15 mouse cellular contexts compared by ENCODE assay signal in the genomic region with DNA sequence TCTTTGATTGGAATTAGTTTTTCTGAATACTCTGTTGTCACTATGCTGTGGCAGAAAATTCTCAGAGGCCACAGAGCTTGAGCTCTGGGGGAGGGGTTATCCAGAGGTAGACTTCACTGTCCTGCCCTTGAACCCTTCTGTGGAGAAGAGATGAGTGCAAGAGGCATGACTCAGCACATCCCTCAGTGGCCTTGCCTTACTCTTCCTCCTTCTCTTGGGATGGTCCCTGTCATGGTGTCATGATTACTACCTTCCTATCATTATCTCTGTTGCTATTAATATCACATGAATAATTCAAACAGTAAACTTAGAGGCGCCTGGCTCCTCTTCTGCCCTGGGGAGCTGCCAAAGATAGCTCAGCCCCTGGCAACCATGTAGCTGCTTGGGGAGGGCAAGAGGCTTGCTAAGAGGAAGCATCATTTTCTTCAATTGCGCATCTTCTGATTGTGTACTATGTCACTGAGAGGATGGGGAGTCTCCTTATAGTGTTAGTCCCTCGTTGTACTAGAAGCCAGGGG.
A peak's percentile ranks its signal among the peaks of the same experiment; 100 is the strongest.
DNase-seq lines count a peak whose midpoint lies in the region; ATAC-seq and TF ChIP-seq lines count a peak whose summit lies in the region.
"Had no signal": no experiment of that assay in that cellular context is flagged by ENCODE, and none has a peak within 500 bp of the region (broad histone marks: within the 10 kb centered on the region; RNA-seq: fewer than 3 reads in every experiment).

No protein-coding gene starts in this region.

- H3K27ac ChIP-seq in forebrain, postnatal 0 days (ENCODE audit: low read depth, low read length): no peak overlapping the region
- no peak overlapping the region for H3K27ac ChIP-seq in forebrain, embryonic 11.5 days (ENCODE audit: low read depth, low read length)
- H3K27ac ChIP-seq in CH12.LX (ENCODE audit: insufficient read depth, low read depth): no peak overlapping the region
- no peak overlapping the region for H3K27ac ChIP-seq in midbrain, embryonic 14.5 days (replicated peaks; ENCODE audit: low read depth, low read length)
- H3K27ac ChIP-seq: lung, embryonic 15.5 days; neural tube, embryonic 15.5 days had no signal

- DNase-seq in forebrain, postnatal 0 days: no peak
- no peak for DNase-seq in forebrain, embryonic 11.5 days (ENCODE audit: low spot score)
- peak; percentile 35 for DNase-seq in CH12.LX (ENCODE audit: extremely low read depth)
- DNase-seq in ZHBTc4 (ENCODE audit: low read depth, low spot score): peak; percentile 3
- DNase-seq in gastrocnemius, postnatal 14 days: peak; percentile 33
- DNase-seq in thymus, postnatal 4 days: no peak
- no peak for DNase-seq in midbrain, embryonic 14.5 days
- no peak for DNase-seq in frontal cortex, postnatal 10 days (ENCODE audit: low spot score in 2 of 2)
- DNase-seq: cerebellum, adult 11 months; thymus, postnatal 14 days had no signal

- no peak for TF ChIP-seq POLR2A in CH12.LX (IDR thresholded peaks at IDR 0.05; ENCODE audit: low read depth, low read length)

- no peak for TF ChIP-seq CTCF in forebrain, postnatal 0 days (IDR thresholded peaks at IDR 0.05; ENCODE audit: low read depth)
- no peak for TF ChIP-seq CTCF in CH12.LX (conservative IDR thresholded peaks at IDR 0.05 in 1 of 2, IDR thresholded peaks at IDR 0.05 in 1 of 2; ENCODE audit: low read depth in 2 of 2, low read length in 2 of 2)

- no peaks in the 10 kb centered on the region for H3K9me3 ChIP-seq in forebrain, postnatal 0 days (ENCODE audit: low read length)
- H3K9me3 ChIP-seq in forebrain, embryonic 11.5 days (ENCODE audit: control insufficient read depth, low read length): no peaks in the 10 kb centered on the region
- H3K9me3 ChIP-seq in CH12.LX (replicated peaks; ENCODE audit: low read length): no peaks in the 10 kb centered on the region
- no peaks in the 10 kb centered on the region for H3K9me3 ChIP-seq in midbrain, embryonic 14.5 days (ENCODE audit: control insufficient read depth, low read length)
- H3K9me3 ChIP-seq: lung, embryonic 15.5 days; neural tube, embryonic 15.5 days had no signal

- WGBS in forebrain, postnatal 0 days: 61% methylated on average over 3 of the region's 3 CpGs
- WGBS in forebrain, embryonic 11.5 days: 84% methylated on average over 3 of the region's 3 CpGs
- 78% methylated on average over 3 of the region's 3 CpGs for WGBS in midbrain, embryonic 14.5 days

- H3K27me3 ChIP-seq in forebrain, postnatal 0 days (ENCODE audit: insufficient read depth, low read length): no peaks in the 10 kb centered on the region
- no peaks in the 10 kb centered on the region for H3K27me3 ChIP-seq in forebrain, embryonic 11.5 days (ENCODE audit: control insufficient read depth, insufficient read depth, low read length)
- no peaks in the 10 kb centered on the region for H3K27me3 ChIP-seq in CH12.LX (replicated peaks)
- H3K27me3 ChIP-seq in midbrain, embryonic 14.5 days (ENCODE audit: control insufficient read depth, insufficient read depth, low read length): no peaks in the 10 kb centered on the region
- H3K27me3 ChIP-seq: lung, embryonic 15.5 days; neural tube, embryonic 15.5 days had no signal

- ATAC-seq in forebrain, postnatal 0 days: peak; percentile 32; the same call in 1 of the 2 replicates
- no peak for ATAC-seq in forebrain, embryonic 11.5 days (replicated peaks; ENCODE audit: low FRiP score)
- ATAC-seq in midbrain, embryonic 14.5 days (ENCODE audit: low FRiP score, low TSS enrichment): no peak
- ATAC-seq: inflammation-experienced regulatory T-cells, adult 6 months had no signal

- no peak for TF ChIP-seq RAD21 in CH12.LX (IDR thresholded peaks at IDR 0.05; ENCODE audit: low read depth, low read length)

- dilution Hi-C loops in CH12.LX (cut with MboI; ENCODE audit: extremely low pct_ligation_motif_present, extremely low pct_unique_long_range_greater_than_20kb, low sequenced_read_pairs): no loop called here

- intact Hi-C loops in gastrocnemius, postnatal 14 days (cut with DNase I; ENCODE audit: low total_unique reads): no loop called here

- H3K4me3 ChIP-seq in forebrain, postnatal 0 days (ENCODE audit: low read depth, low read length): no peak overlapping the region
- no peak overlapping the region for H3K4me3 ChIP-seq in forebrain, embryonic 11.5 days (ENCODE audit: low read depth, low read length)
- no peak overlapping the region for H3K4me3 ChIP-seq in CH12.LX (replicated peaks in 1 of 3; ENCODE audit: low read depth in 2 of 3, low read length in 2 of 3, poor library complexity in 1 of 3)
- no peak overlapping the region for H3K4me3 ChIP-seq in midbrain, embryonic 14.5 days (replicated peaks; ENCODE audit: low read depth, low read length)
- H3K4me3 ChIP-seq: erythroblast, embryonic 14.5 days; lung, embryonic 15.5 days; neural tube, embryonic 15.5 days had no signal

- no peak overlapping the region for H3K9ac ChIP-seq in forebrain, postnatal 0 days
- H3K9ac ChIP-seq in forebrain, embryonic 11.5 days (ENCODE audit: low read length): no peak overlapping the region
- H3K9ac ChIP-seq in CH12.LX (ENCODE audit: insufficient read depth, low read depth): no peak overlapping the region
- H3K9ac ChIP-seq in midbrain, embryonic 14.5 days (replicated peaks; ENCODE audit: low read length): no peak overlapping the region
- H3K9ac ChIP-seq: lung, embryonic 15.5 days; neural tube, embryonic 15.5 days had no signal

- no peak for TF ChIP-seq EP300 in CH12.LX (IDR thresholded peaks at IDR 0.05; ENCODE audit: low read length)

- no peaks in the 10 kb centered on the region for H3K79me2 ChIP-seq in CH12.LX (replicated peaks; ENCODE audit: control insufficient read depth, extremely low read depth, insufficient read depth, poor library complexity, severe bottlenecking)

- H3K4me1 ChIP-seq in forebrain, postnatal 0 days (ENCODE audit: insufficient read depth): no peaks in the 10 kb centered on the region
- H3K4me1 ChIP-seq in forebrain, embryonic 11.5 days (replicated peaks; ENCODE audit: control insufficient read depth, insufficient read depth, low read length): no peaks in the 10 kb centered on the region
- peaks cover 0 to 17% of the 10 kb centered on the region in 2 experiments; a peak in 2 of 4 replicates for H3K4me1 ChIP-seq in CH12.LX (ENCODE audit: control insufficient read depth in 1 of 2, insufficient read depth in 2 of 2)
- H3K4me1 ChIP-seq in midbrain, embryonic 14.5 days (ENCODE audit: control insufficient read depth, insufficient read depth, low read length): no peaks in the 10 kb centered on the region
- H3K4me1 ChIP-seq: lung, embryonic 15.5 days; neural tube, embryonic 15.5 days had no signal

- in situ Hi-C loops in CH12.LX (cut with MboI; ENCODE audit: low pct_ligation_motif_present, low pct_unique_long_range_greater_than_20kb, low sequenced_read_pairs): no loop called here

- H3K36me3 ChIP-seq in forebrain, postnatal 0 days (ENCODE audit: insufficient read depth): no peaks in the 10 kb centered on the region
- H3K36me3 ChIP-seq in forebrain, embryonic 11.5 days (ENCODE audit: control insufficient read depth, insufficient read depth, low read length): no peaks in the 10 kb centered on the region
- H3K36me3 ChIP-seq in CH12.LX (replicated peaks in 1 of 2; ENCODE audit: control insufficient read depth in 1 of 2, insufficient read depth in 1 of 2, low read length in 1 of 2): no peaks in the 10 kb centered on the region
- H3K36me3 ChIP-seq in midbrain, embryonic 14.5 days (ENCODE audit: control insufficient read depth, insufficient read depth, low read length): no peaks in the 10 kb centered on the region
- H3K36me3 ChIP-seq: lung, embryonic 15.5 days; neural tube, embryonic 15.5 days had no signal

- H3K4me2 ChIP-seq in forebrain, postnatal 0 days (ENCODE audit: low read depth): no peak overlapping the region
- no peak overlapping the region for H3K4me2 ChIP-seq in forebrain, embryonic 11.5 days (ENCODE audit: low read depth, low read length, severe bottlenecking)
- H3K4me2 ChIP-seq in CH12.LX (ENCODE audit: insufficient read depth, low read depth, poor library complexity, severe bottlenecking): no peak overlapping the region
- H3K4me2 ChIP-seq in midbrain, embryonic 14.5 days (ENCODE audit: low read length): no peak overlapping the region
- H3K4me2 ChIP-seq: liver, embryonic 11.5 days; lung, embryonic 15.5 days; neural tube, embryonic 15.5 days had no signal

TF ChIP-seq in CH12.LX, 34 proteins besides CTCF, POLR2A, EP300 and RAD21:
- TF ChIP-seq USF2 (conservative IDR thresholded peaks at IDR 0.05; ENCODE audit: low read depth, low read length): no peak
- TF ChIP-seq JUND (conservative IDR thresholded peaks at IDR 0.05; ENCODE audit: low read depth, low read length): no peak
- no peak for TF ChIP-seq ZMIZ1 (IDR thresholded peaks at IDR 0.05; ENCODE audit: low read depth, low read length)
- no peak for TF ChIP-seq MAX (IDR thresholded peaks at IDR 0.05; ENCODE audit: low read length)
- TF ChIP-seq ELF1 (IDR thresholded peaks at IDR 0.05; ENCODE audit: low read depth, low read length): no peak
- no peak for TF ChIP-seq TBP (conservative IDR thresholded peaks at IDR 0.05; ENCODE audit: low read depth, low read length)
- TF ChIP-seq MAFK (IDR thresholded peaks at IDR 0.05; ENCODE audit: insufficient replicate concordance, low read length): no peak
- no peak for TF ChIP-seq IRF4 (IDR thresholded peaks at IDR 0.05; ENCODE audit: low read depth, low read length)
- TF ChIP-seq CHD1 (IDR thresholded peaks at IDR 0.05; ENCODE audit: low read depth, low read length): no peak
- TF ChIP-seq USF1 (IDR thresholded peaks at IDR 0.05; ENCODE audit: low read depth, low read length): no peak
- no peak for TF ChIP-seq GABPA (IDR thresholded peaks at IDR 0.05; ENCODE audit: insufficient replicate concordance, low read depth, low read length)
TF ChIP-seq in CH12.LX: peak in this region for 0.

Comparison
In these comparisons a context has a peak if more than half of its experiments do, and no peak if none do; other contexts are left out.
1. DNase-seq: peak in CH12.LX (single experiment), ZHBTc4 (single experiment) and gastrocnemius, postnatal 14 days (single experiment); none in forebrain, postnatal 0 days (single experiment), forebrain, embryonic 11.5 days (single experiment), thymus, postnatal 4 days (single experiment), midbrain, embryonic 14.5 days (single experiment) and frontal cortex, postnatal 10 days (0 of 2).